Mouse (Mus musculus) C2C12 (cell line): ENCODE results near the gene Kl.

ENCODE experiments used
- CEBPB ChIP-seq: IDR thresholded peaks from one replicate; pipeline ENCODE4 v1.6.1; 2011; ENCODE audit warnings: low read depth, mild to moderate bottlenecking, control low read depth, moderate library complexity
- CTCF ChIP-seq: IDR thresholded peaks from one replicate; pipeline ENCODE4 v1.5.1; 2011; ENCODE audit not compliant: control insufficient read depth, insufficient read depth, insufficient read length

GRCm38 (mm10) chr5:150906053-150907040 is 46.1 kb upstream of the Kl start:
- TF ChIP-seq CTCF: no peak
- TF ChIP-seq CEBPB: no peak
